Mouse (Mus musculus) MEL (cell line): ENCODE data around the gene Morc3. TPM values are rescaled to one million over a fixed set of nuclear protein-coding genes. Genes with fewer than 3 reads are reported as not detected.

Experiments
- DNase-seq: peaks from one replicate; pipeline ENCODE4 v3.0.0; 2011; ENCODE audit warnings: low read depth, low spot score
- H3K27ac ChIP-seq: 2 replicates; pipeline ENCODE4 v1.5.1; 2012; ENCODE audit warnings: low read depth, mild to moderate bottlenecking, control low read depth, low read length, moderate library complexity; ENCODE audit not compliant: control insufficient read depth
- H3K27me3 ChIP-seq, 2 experiments: fragments of 150-350 bp in 1 of 2; sonication (generic) in 1 of 2; 2 replicates each; pipeline ENCODE4 v1.6.1; 2012; ENCODE audit warnings: low read length in 2 of 2, mild to moderate bottlenecking in 2 of 2, improper control_type of control experiment in 1 of 2, moderate library complexity in 1 of 2; ENCODE audit not compliant: insufficient read depth in 2 of 2, control insufficient read depth in 1 of 2
- H3K36me3 ChIP-seq, 2 experiments: 2 replicates each; pipeline ENCODE4 v1.6.1; 2012 to 2014; ENCODE audit warnings: low read length in 2 of 2, improper control_type of control experiment in 1 of 2, inconsistent platforms in 1 of 2, mild to moderate bottlenecking in 1 of 2; ENCODE audit not compliant: insufficient read depth in 2 of 2, control insufficient read depth in 1 of 2
- H3K4me1 ChIP-seq, 2 experiments: fragments of 150-350 bp in 1 of 2; sonication (generic) in 1 of 2; 2 replicates each; pipeline ENCODE4 v1.6.1; 2012; ENCODE audit warnings: low read length in 2 of 2, improper control_type of control experiment in 1 of 2, mild to moderate bottlenecking in 1 of 2; ENCODE audit not compliant: insufficient read depth in 2 of 2, control insufficient read depth in 1 of 2
- H3K4me3 ChIP-seq, 2 experiments: fragments of 150-350 bp in 1 of 2; sonication (generic) in 1 of 2; 2 replicates each; pipeline ENCODE4 v1.5.1; 2012; ENCODE audit warnings: low read depth in 2 of 2, low read length in 2 of 2, mild to moderate bottlenecking in 2 of 2, moderate library complexity in 2 of 2, control low read depth in 1 of 2, improper control_type of control experiment in 1 of 2; ENCODE audit not compliant: control insufficient read depth in 1 of 2, insufficient read depth in 1 of 2
- H3K79me2 ChIP-seq: 2 replicates; pipeline ENCODE4 v1.6.1; 2012; ENCODE audit warnings: mild to moderate bottlenecking, low read length, moderate library complexity; ENCODE audit not compliant: control insufficient read depth, poor library complexity, insufficient read depth
- H3K9ac ChIP-seq: 2 replicates; pipeline ENCODE4 v1.6.1; 2012; ENCODE audit warnings: low read depth, mild to moderate bottlenecking, control low read depth, low read length, moderate library complexity; ENCODE audit not compliant: control insufficient read depth, poor library complexity, severe bottlenecking
- H3K9me3 ChIP-seq: fragments of 150-350 bp; sonication (generic); replicated peaks from 2 replicates; pipeline ENCODE4 v1.6.1; 2012; ENCODE audit warnings: mild to moderate bottlenecking, low read length, improper control_type of control experiment, moderate library complexity; ENCODE audit not compliant: insufficient read depth
- BHLHE40 ChIP-seq: IDR thresholded peaks from 2 replicates; pipeline ENCODE4 v1.6.1; 2012; ENCODE audit warnings: low read depth, mild to moderate bottlenecking, inconsistent platforms, low read length, improper control_type of control experiment, borderline replicate concordance
- CTCF ChIP-seq, 3 experiments: IDR thresholded peaks in 2 of 3; conservative IDR thresholded peaks in 1 of 3; 2 replicates each; pipeline ENCODE4 v1.5.1; 2011 to 2012; ENCODE audit warnings: low read length in 3 of 3, low read depth in 2 of 3, mild to moderate bottlenecking in 2 of 3, improper control_type of control experiment in 1 of 3, inconsistent platforms in 1 of 3, mixed read lengths in 1 of 3, moderate library complexity in 1 of 3; ENCODE audit not compliant: control insufficient read depth in 1 of 3, insufficient read depth in 1 of 3, poor library complexity in 1 of 3, severe bottlenecking in 1 of 3
- EP300 ChIP-seq, 2 experiments: IDR thresholded peaks; 2 replicates each; pipeline ENCODE4 v1.6.1; 2011; ENCODE audit warnings: improper control_type of control experiment in 2 of 2, low read length in 2 of 2, low read depth in 1 of 2, mild to moderate bottlenecking in 1 of 2
- ETS1 ChIP-seq: IDR thresholded peaks from 2 replicates; pipeline ENCODE4 v1.6.1; 2012; ENCODE audit warnings: low read depth, mild to moderate bottlenecking, inconsistent platforms, low read length, improper control_type of control experiment, moderate library complexity
- HCFC1 ChIP-seq: IDR thresholded peaks from 2 replicates; pipeline ENCODE4 v1.6.1; 2012; ENCODE audit warnings: low read depth, mild to moderate bottlenecking, inconsistent platforms, low read length, improper control_type of control experiment, moderate library complexity
- KAT2A ChIP-seq: conservative IDR thresholded peaks from 2 replicates; pipeline ENCODE4 v1.6.1; 2012; ENCODE audit warnings: low read depth, low read length, improper control_type of control experiment, inconsistent platforms
- MAFK ChIP-seq: IDR thresholded peaks from 2 replicates; pipeline ENCODE4 v1.6.1; 2011; ENCODE audit warnings: low read depth, mild to moderate bottlenecking, low read length, improper control_type of control experiment, borderline replicate concordance
- MAZ ChIP-seq: IDR thresholded peaks from 2 replicates; pipeline ENCODE4 v1.6.1; 2012; ENCODE audit warnings: low read depth, mild to moderate bottlenecking, inconsistent platforms, low read length, improper control_type of control experiment
- MEF2A ChIP-seq: IDR thresholded peaks from 2 replicates; pipeline ENCODE4 v1.6.1; 2014; ENCODE audit warnings: low read depth, mild to moderate bottlenecking, inconsistent platforms, low read length, improper control_type of control experiment; ENCODE audit not compliant: poor library complexity, insufficient replicate concordance, severe bottlenecking; ENCODE audit errors: extremely low read depth
- MYC ChIP-seq: IDR thresholded peaks from 2 replicates; pipeline ENCODE4 v1.6.1; 2011; ENCODE audit warnings: low read depth, mild to moderate bottlenecking, low read length, improper control_type of control experiment, moderate library complexity
- NRF1 ChIP-seq: IDR thresholded peaks from 2 replicates; pipeline ENCODE4 v1.6.1; 2014; ENCODE audit warnings: low read depth, mild to moderate bottlenecking, inconsistent platforms, low read length, improper control_type of control experiment, moderate library complexity; ENCODE audit not compliant: poor library complexity, insufficient read depth, severe bottlenecking
- POLR2A ChIP-seq, 2 experiments: IDR thresholded peaks; 2 replicates each; pipeline ENCODE4 v1.6.1; 2011 to 2012; ENCODE audit warnings: low read length in 2 of 2, mild to moderate bottlenecking in 2 of 2, control low read depth in 1 of 2, improper control_type of control experiment in 1 of 2, low read depth in 1 of 2, moderate library complexity in 1 of 2; ENCODE audit not compliant: control insufficient read depth in 1 of 2, insufficient read depth in 1 of 2, poor library complexity in 1 of 2
- POLR2AphosphoS2 ChIP-seq: IDR thresholded peaks from 2 replicates; pipeline ENCODE4 v1.6.1; 2011; ENCODE audit warnings: low read length, improper control_type of control experiment
- RAD21 ChIP-seq: IDR thresholded peaks from 2 replicates; pipeline ENCODE4 v1.6.1; 2011; ENCODE audit warnings: mild to moderate bottlenecking, low read depth, low read length, improper control_type of control experiment
- RCOR1 ChIP-seq: IDR thresholded peaks from 2 replicates; pipeline ENCODE4 v1.6.1; 2012; ENCODE audit warnings: low read depth, mild to moderate bottlenecking, inconsistent platforms, low read length, improper control_type of control experiment
- TAL1 ChIP-seq: IDR thresholded peaks from 2 replicates; pipeline ENCODE4 v1.6.1; 2012; ENCODE audit warnings: mild to moderate bottlenecking, inconsistent platforms, low read length, moderate library complexity, mixed read lengths
- USF1 ChIP-seq: IDR thresholded peaks from 2 replicates; pipeline ENCODE4 v1.6.1; 2014; ENCODE audit warnings: low read depth, mild to moderate bottlenecking, inconsistent platforms, low read length, improper control_type of control experiment, moderate library complexity
- ZKSCAN1 ChIP-seq: IDR thresholded peaks from 2 replicates; pipeline ENCODE4 v1.6.1; 2012; ENCODE audit warnings: low read depth, mild to moderate bottlenecking, inconsistent platforms, low read length, improper control_type of control experiment, moderate library complexity
- ZMIZ1 ChIP-seq: IDR thresholded peaks from 2 replicates; pipeline ENCODE4 v1.6.1; 2012; ENCODE audit warnings: low read depth, mild to moderate bottlenecking, inconsistent platforms, low read length, improper control_type of control experiment, moderate library complexity
- polyA plus RNA-seq, 2 experiments: library from polyadenylated mRNA; stranded (reverse) in 1 of 2; unstranded in 1 of 2; fragments of >175 nt in 1 of 2; fragments of >200 nt in 1 of 2; gene quantifications; 2 replicates each; pipeline versions ENCODE4 v1.2.1 to v1.2.4; 2012; ENCODE audit warnings: low replicate concordance in 2 of 2, low read depth in 1 of 2; ENCODE audit not compliant: insufficient read length in 2 of 2, insufficient read depth in 1 of 2, missing spikeins in 1 of 2
- total RNA-seq: library from RNA; depleted of rRNA; stranded (reverse); fragments of 300-350 nt; gene quantifications from 2 replicates; pipeline ENCODE4 v1.2.3, GENCODE M21; 2012

Gene Morc3
- total and polyA plus RNA-seq, 3 experiments: 23.3 to 276 (median 39.1) TPM

DNA sequence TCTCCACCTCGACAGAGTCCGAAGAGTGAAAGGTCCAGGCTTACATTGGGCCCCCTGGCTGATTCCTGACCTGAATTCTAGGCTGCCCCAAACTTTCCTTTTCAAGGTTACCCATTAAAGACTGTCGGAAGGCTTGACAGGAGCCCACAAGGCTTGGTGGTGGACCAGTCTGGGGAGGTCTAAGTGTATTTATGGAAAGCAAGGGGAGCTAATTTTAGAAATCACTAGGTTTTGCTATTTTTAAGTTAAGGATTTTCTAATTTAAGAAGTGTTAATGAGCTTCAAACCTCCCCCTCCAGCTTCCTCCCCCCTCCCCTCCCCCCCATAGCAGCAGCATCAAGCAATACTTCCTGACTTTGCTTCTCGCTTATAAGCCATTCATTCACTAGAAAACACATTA is 88.8 kb downstream of the Morc3 start:
- H3K9ac ChIP-seq: no peak overlapping the region
- H3K4me3 ChIP-seq: no peak overlapping the region
- H3K79me2 ChIP-seq: no peaks in the 10 kb centered on the region
- H3K36me3 ChIP-seq: peaks cover 0 to 4% of the 10 kb centered on the region in 2 experiments; a peak in 1 of 4 replicates
- H3K4me1 ChIP-seq: peaks cover 3 to 5% of the 10 kb centered on the region in 2 experiments; a peak in 3 of 4 replicates
- TF ChIP-seq HCFC1: no peak
- H3K27ac ChIP-seq: no peak overlapping the region
- H3K27me3 ChIP-seq: no peaks in the 10 kb centered on the region
- no peaks in the 10 kb centered on the region for H3K9me3 ChIP-seq
- DNase-seq: no peak

DNA sequence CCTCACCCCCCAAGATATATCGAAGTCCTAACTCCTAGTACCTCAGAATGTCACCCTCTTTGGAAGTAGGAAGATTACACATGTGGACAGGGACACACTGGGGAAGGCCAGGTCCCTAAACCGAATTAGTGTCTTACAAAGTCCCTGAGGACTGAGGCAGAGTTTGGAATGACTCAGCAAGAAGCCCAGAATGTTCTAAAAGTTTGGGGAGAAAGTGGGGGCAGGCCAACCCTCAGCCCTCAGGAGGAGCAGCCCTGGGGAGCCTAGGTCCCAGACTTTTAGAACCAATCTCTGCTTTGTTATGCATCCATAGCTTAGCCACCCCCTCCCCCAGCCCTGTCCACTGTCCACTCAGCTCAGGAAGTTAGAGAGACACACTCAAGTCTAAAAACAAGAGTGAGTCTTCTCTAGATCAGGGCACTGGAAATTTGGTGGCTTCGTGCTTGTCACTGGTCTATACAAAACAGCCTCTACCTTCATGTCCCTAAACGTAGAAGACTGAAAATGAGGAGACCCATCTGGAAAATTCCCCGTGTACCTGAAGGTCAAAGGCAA is 91.0 kb downstream of the Morc3 start:
- no peak for DNase-seq
- Histone ChIP-seq H3K4me1 (peaks cover under 1 to 2% of the 10 kb centered on the region in 2 experiments; a peak in 3 of 4 replicates), H3K9me3 (no peaks in the 10 kb centered on the region), H3K79me2 (no peaks in the 10 kb centered on the region), H3K36me3 (peaks cover 0 to under 1% of the 10 kb centered on the region in 2 experiments; a peak in 1 of 4 replicates), H3K27me3 (no peaks in the 10 kb centered on the region), H3K9ac (no peak overlapping the region), H3K27ac (no peak overlapping the region), H3K4me3 (no peak overlapping the region)
- TF ChIP-seq MAZ (no peak), MYC (no peak), EP300 (IDR thresholded peaks at IDR 0.05; ENCODE audit: low read depth in 1 of 2, low read length in 2 of 2) (no peak), RCOR1 (no peak), USF1 (no peak), POLR2AphosphoS2 (no peak), KAT2A (no peak), ZKSCAN1 (no peak), RAD21 (no peak), ETS1 (no peak), MEF2A (no peak), TAL1 (no peak), BHLHE40 (no peak), CTCF (IDR thresholded peaks at IDR 0.05 in 2 of 3, conservative IDR thresholded peaks at IDR 0.05 in 1 of 3; ENCODE audit: control insufficient read depth in 1 of 3, insufficient read depth in 1 of 3, low read depth in 2 of 3, low read length in 3 of 3, poor library complexity in 1 of 3, severe bottlenecking in 1 of 3) (no peak), POLR2A (IDR thresholded peaks at IDR 0.05; ENCODE audit: control insufficient read depth in 1 of 2, insufficient read depth in 1 of 2, low read depth in 1 of 2, low read length in 2 of 2, poor library complexity in 1 of 2) (no peak), NRF1 (no peak), ZMIZ1 (no peak), MAFK (no peak)
